Mouse (Mus musculus) leukemia stem cell, adult 10-12 weeks (primary cell): Measurements from ENCODE around the gene Skap2. TPM values are rescaled to one million over a fixed set of nuclear protein-coding genes. Genes with fewer than 3 reads are reported as not detected.

Source experiments
- polyA plus RNA-seq: library from polyadenylated mRNA; stranded (reverse); fragments of >175 nt; gene quantifications from 2 replicates; pipeline ENCODE4 v1.2.3, GENCODE M21; 2012; ENCODE audit warnings: low replicate concordance

Gene Skap2
- polyA plus RNA-seq, result 1.1 and 1.7 TPM in 2 replicates

DNA sequence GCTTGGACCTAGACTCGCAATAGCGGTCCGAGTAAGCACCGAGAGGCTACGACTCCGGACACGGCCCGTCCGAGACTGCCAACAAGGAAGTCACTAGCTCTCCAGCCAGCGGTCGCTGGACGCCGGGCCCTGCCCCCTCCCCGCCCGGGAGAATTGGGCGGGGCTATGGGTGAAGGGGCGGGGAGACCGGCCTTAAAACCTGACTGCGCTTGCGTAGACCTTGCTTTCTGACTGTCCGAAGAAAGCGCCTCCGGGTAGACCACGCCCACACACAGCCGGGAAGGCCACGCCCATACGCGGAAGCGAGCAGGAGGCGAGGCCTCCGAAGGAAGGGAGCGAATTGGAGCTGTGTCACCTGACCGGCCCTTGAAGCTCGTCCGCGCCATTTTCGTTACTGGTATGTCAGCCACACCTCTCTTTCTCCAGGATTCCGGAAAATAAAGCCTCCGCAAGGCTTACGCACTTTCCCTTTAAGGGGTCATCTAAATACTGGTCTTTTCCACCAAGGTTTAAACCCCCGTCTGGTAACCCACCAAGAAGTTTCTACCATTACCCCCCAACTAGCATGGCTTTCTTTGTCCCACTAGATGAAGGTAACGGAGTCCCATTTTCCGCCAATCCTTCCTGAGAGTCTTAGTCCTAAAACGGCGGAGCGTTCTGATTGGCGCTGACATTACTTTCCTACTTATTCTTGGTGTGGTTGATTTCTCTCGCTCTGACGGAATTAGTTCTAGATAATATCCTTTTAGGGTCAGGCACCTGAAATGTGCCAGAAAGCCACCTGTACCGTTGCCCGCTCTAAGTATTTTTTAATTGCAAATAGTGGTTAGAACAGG, at the start of gene Skap2:
TSS of gene Skap2 (minus strand) at position 141 of the 836 bp plus-strand sequence.

Other genes with a start within 250 kb of the Skap2 start
- 0.20 TPM in 1 of 2 replicates, not detected in the other for gene Hoxa1, start 145.8 kb upstream of the Skap2 start, polyA plus RNA-seq
- gene Hoxa2, start 152.3 kb upstream of the Skap2 start, polyA plus RNA-seq, result 0.13 TPM in 1 of 2 replicates, not detected in the other
- not detected in 2 replicates for gene 5730596B20Rik, start 164.9 kb upstream of the Skap2 start, polyA plus RNA-seq
- gene Hoxa4, start 179.2 kb upstream of the Skap2 start, polyA plus RNA-seq, result 0.54 and 0.97 TPM in 2 replicates
- gene Hoxa5, start 192.0 kb upstream of the Skap2 start, polyA plus RNA-seq, result 0.72 and 1.1 TPM in 2 replicates
- gene Hoxa6, start 196.2 kb upstream of the Skap2 start, polyA plus RNA-seq, result 0.71 TPM in 1 of 2 replicates, not detected in the other
- 1.1 and 1.2 TPM in 2 replicates for gene Hoxa3, start 200.8 kb upstream of the Skap2 start, polyA plus RNA-seq
- not detected in 2 replicates for gene Gm28308, start 200.8 kb upstream of the Skap2 start, polyA plus RNA-seq
- 0.19 and 0.96 TPM in 2 replicates for gene Hoxa7, start 209.3 kb upstream of the Skap2 start, polyA plus RNA-seq
- 1.9 and 2.5 TPM in 2 replicates for gene Hoxa9, start 218.5 kb upstream of the Skap2 start, polyA plus RNA-seq
- gene Hoxa10, start 228.3 kb upstream of the Skap2 start, polyA plus RNA-seq, result 0.11 and 0.28 TPM in 2 replicates
- not detected in 2 replicates for gene Hoxa11, start 233.3 kb upstream of the Skap2 start, polyA plus RNA-seq
- gene Hoxa13, start 248.3 kb upstream of the Skap2 start, polyA plus RNA-seq, result not detected in 2 replicates